9 mouse cellular contexts compared by ENCODE assay signal in genomic region chr2:29192629-29193278, GRCm38 (mm10).
DNase-seq lines count a peak whose midpoint lies in the region; ATAC-seq and TF ChIP-seq lines count a peak whose summit lies in the region.
"Had no signal": no experiment of that assay in that cellular context is flagged by ENCODE, and none has a peak within 500 bp of the region (broad histone marks: within the 10 kb centered on the region; RNA-seq: fewer than 3 reads in every experiment).

No protein-coding gene starts in this region.

- H3K27me3 ChIP-seq in hindbrain, embryonic 11.5 days (ENCODE audit: control insufficient read depth, insufficient read depth, low read length), result peaks cover 10% of the 10 kb centered on the region
- 0 out of 2 replicates have a peak, but pooled peaks cover 18% of the 10 kb centered on the region for H3K27me3 ChIP-seq in hindbrain, embryonic 14.5 days (ENCODE audit: control insufficient read depth, insufficient read depth, low read length)
- peaks cover 60% of the 10 kb centered on the region for H3K27me3 ChIP-seq in limb, embryonic 10.5 days (ENCODE audit: low read depth, poor library complexity, severe bottlenecking)

- no peaks in the 10 kb centered on the region; the same call in 1 of the 2 replicates for H3K4me1 ChIP-seq in hindbrain, embryonic 11.5 days (replicated peaks; ENCODE audit: control insufficient read depth, insufficient read depth, low read length)
- peaks cover 8% of the 10 kb centered on the region for H3K4me1 ChIP-seq in hindbrain, embryonic 14.5 days (replicated peaks; ENCODE audit: control insufficient read depth, insufficient read depth, low read length)
- H3K4me1 ChIP-seq in cortical plate, adult 2 months (ENCODE audit: control insufficient read depth, insufficient read depth, low read length), result 0 out of 2 replicates have a peak, but pooled peaks cover 1% of the 10 kb centered on the region
- H3K4me1 ChIP-seq in limb, embryonic 10.5 days, result peaks cover 23% of the 10 kb centered on the region

- WGBS in hindbrain, embryonic 11.5 days, result 86% methylated on average over 8 of the region's 8 CpGs
- WGBS in hindbrain, embryonic 14.5 days, result 87% methylated on average over 8 of the region's 8 CpGs
- 84% methylated on average over 8 of the region's 8 CpGs for WGBS in limb, embryonic 10.5 days

- no peak overlapping the region for H3K27ac ChIP-seq in hindbrain, embryonic 11.5 days (ENCODE audit: low read depth, low read length)
- H3K27ac ChIP-seq in hindbrain, embryonic 14.5 days, result no peak overlapping the region
- H3K27ac ChIP-seq in cortical plate, adult 2 months (ENCODE audit: insufficient read depth, low read length), result no peak overlapping the region
- H3K27ac ChIP-seq in limb, embryonic 10.5 days, result no peak overlapping the region

- no peak overlapping the region for H3K9ac ChIP-seq in hindbrain, embryonic 11.5 days (ENCODE audit: low read depth, low read length)
- no peak overlapping the region for H3K9ac ChIP-seq in hindbrain, embryonic 14.5 days

- no peaks in the 10 kb centered on the region for H3K9me3 ChIP-seq in hindbrain, embryonic 11.5 days (ENCODE audit: control insufficient read depth, low read length)
- no peaks in the 10 kb centered on the region for H3K9me3 ChIP-seq in hindbrain, embryonic 14.5 days (ENCODE audit: control insufficient read depth, low read length)
- no peaks in the 10 kb centered on the region for H3K9me3 ChIP-seq in limb, embryonic 10.5 days (replicated peaks)

- ATAC-seq in hindbrain, embryonic 11.5 days (ENCODE audit: low FRiP score), result no peak
- ATAC-seq in hindbrain, embryonic 14.5 days (ENCODE audit: low FRiP score), result no peak

- no peak for TF ChIP-seq POLR2A in cortical plate, adult 2 months (IDR thresholded peaks at IDR 0.05; ENCODE audit: extremely low read depth, insufficient read depth, low read length)

- peak; percentile 24; the same call in 1 of the 2 replicates for TF ChIP-seq CTCF in cortical plate, adult 2 months (IDR thresholded peaks at IDR 0.05; ENCODE audit: extremely low read depth, insufficient read depth, low read length)

- H3K36me3 ChIP-seq in hindbrain, embryonic 11.5 days (ENCODE audit: control insufficient read depth, insufficient read depth, low read length), result no peaks in the 10 kb centered on the region
- no peaks in the 10 kb centered on the region for H3K36me3 ChIP-seq in hindbrain, embryonic 14.5 days (replicated peaks; ENCODE audit: control insufficient read depth, insufficient read depth)
- H3K36me3 ChIP-seq in limb, embryonic 10.5 days, result no peaks in the 10 kb centered on the region

- peak; percentile 41 for DNase-seq in hindbrain, embryonic 11.5 days (ENCODE audit: low spot score)
- no peak for DNase-seq in hindbrain, embryonic 14.5 days (ENCODE audit: low spot score)
- peak; percentile 34 to 42 for DNase-seq in right cerebral cortex, postnatal 10 days (ENCODE audit: low spot score in 2 of 2)
- no peak for DNase-seq in right cerebral cortex, postnatal 36 days (ENCODE audit: low spot score in 2 of 2)
- DNase-seq in MN1 (ENCODE audit: low spot score), result no peak
- DNase-seq in limb, embryonic 10.5 days (ENCODE audit: low spot score), result no peak
- DNase-seq: layer of hippocampus, postnatal 36 days; spleen, adult 18-20 months had no signal

- no peak overlapping the region for H3K4me3 ChIP-seq in hindbrain, embryonic 11.5 days (ENCODE audit: low read depth, low read length)
- no peak overlapping the region for H3K4me3 ChIP-seq in hindbrain, embryonic 14.5 days (replicated peaks; ENCODE audit: low read length)
- H3K4me3 ChIP-seq in cortical plate, adult 2 months (ENCODE audit: insufficient read depth, low read length), result no peak overlapping the region
- no peak overlapping the region for H3K4me3 ChIP-seq in limb, embryonic 10.5 days

- no peak overlapping the region for H3K4me2 ChIP-seq in hindbrain, embryonic 11.5 days (replicated peaks; ENCODE audit: low read depth, low read length)
- no peak overlapping the region for H3K4me2 ChIP-seq in hindbrain, embryonic 14.5 days (replicated peaks)

Comparison
In these comparisons a context has a peak if more than half of its experiments do, and no peak if none do; other contexts are left out.
1. DNase-seq: peak in hindbrain, embryonic 11.5 days (single experiment) and right cerebral cortex, postnatal 10 days (2 of 2); none in hindbrain, embryonic 14.5 days (single experiment), right cerebral cortex, postnatal 36 days (0 of 2), MN1 (single experiment) and limb, embryonic 10.5 days (single experiment).